Mouse (Mus musculus): ENCODE results near the gene Sdccag8. TPM values are rescaled to one million over a fixed set of nuclear protein-coding genes. Genes with fewer than 3 reads are reported as not detected.
"Not testable (repeated sequence)": the region's sequence is repeated elsewhere in the genome, so short reads cannot be mapped to it uniquely, and the experiment has no call there.

The Sdccag8 gene
- total RNA-seq, 1 experiment from 2014 or later: 49.2 TPM

GRCm38 (mm10) chr1:176930981-176931500 is 116.6 kb downstream of the Sdccag8 start:
- no peak for ATAC-seq (ENCODE audit: extremely low read depth, insufficient number of reproducible peaks, low FRiP score, poor library complexity, severe bottlenecking)

GRCm38 (mm10) chr1:176931511-176931910 is 117.1 kb downstream of the Sdccag8 start:
- no peak for ATAC-seq (ENCODE audit: extremely low read depth, insufficient number of reproducible peaks, low FRiP score, poor library complexity, severe bottlenecking)

GRCm38 (mm10) chr1:176932320-176932950 is 118.0 kb downstream of the Sdccag8 start:
- ATAC-seq (ENCODE audit: extremely low read depth, insufficient number of reproducible peaks, low FRiP score, poor library complexity, severe bottlenecking): no peak

GRCm38 (mm10) chr1:176933319-176933718 is 118.9 kb downstream of the Sdccag8 start:
- no peak for ATAC-seq (ENCODE audit: extremely low read depth, insufficient number of reproducible peaks, low FRiP score, poor library complexity, severe bottlenecking)

GRCm38 (mm10) chr1:176934043-176934762 is 119.7 kb downstream of the Sdccag8 start:
- no peak for ATAC-seq (ENCODE audit: extremely low read depth, insufficient number of reproducible peaks, low FRiP score, poor library complexity, severe bottlenecking)

- ATAC-seq (ENCODE audit: extremely low read depth, insufficient number of reproducible peaks, low FRiP score, poor library complexity, severe bottlenecking): no peak
These were observed 125.5 kb downstream of the Sdccag8 start for GRCm38 (mm10) chr1:176939901-176940341.

GRCm38 (mm10) chr1:176941286-176941990 is 127.0 kb downstream of the Sdccag8 start:
- not testable (repeated sequence) for ATAC-seq (ENCODE audit: extremely low read depth, insufficient number of reproducible peaks, low FRiP score, poor library complexity, severe bottlenecking)

- no peak for ATAC-seq (ENCODE audit: extremely low read depth, insufficient number of reproducible peaks, low FRiP score, poor library complexity, severe bottlenecking)
These were observed 128.7 kb downstream of the Sdccag8 start for GRCm38 (mm10) chr1:176943126-176943525.

GRCm38 (mm10) chr1:176943987-176944386 is 129.5 kb downstream of the Sdccag8 start:
- ATAC-seq (ENCODE audit: extremely low read depth, insufficient number of reproducible peaks, low FRiP score, poor library complexity, severe bottlenecking): no peak

GRCm38 (mm10) chr1:176944458-176945174 is 130.2 kb downstream of the Sdccag8 start:
- ATAC-seq (ENCODE audit: extremely low read depth, insufficient number of reproducible peaks, low FRiP score, poor library complexity, severe bottlenecking): no peak

GRCm38 (mm10) chr1:176945175-176945540 is 130.7 kb downstream of the Sdccag8 start:
- ATAC-seq (ENCODE audit: extremely low read depth, insufficient number of reproducible peaks, low FRiP score, poor library complexity, severe bottlenecking): no peak

- no peak for ATAC-seq (ENCODE audit: extremely low read depth, insufficient number of reproducible peaks, low FRiP score, poor library complexity, severe bottlenecking)
These were observed 131.8 kb downstream of the Sdccag8 start for GRCm38 (mm10) chr1:176946031-176946795.

- 0 out of 2 replicates have a peak, but pooled peaks have one; percentile 23 for ATAC-seq (ENCODE audit: extremely low read depth, insufficient number of reproducible peaks, low FRiP score, poor library complexity, severe bottlenecking)
These were observed 132.3 kb downstream of the Sdccag8 start for GRCm38 (mm10) chr1:176946796-176947181.

GRCm38 (mm10) chr1:176948861-176949260 is 134.4 kb downstream of the Sdccag8 start:
- ATAC-seq (ENCODE audit: extremely low read depth, insufficient number of reproducible peaks, low FRiP score, poor library complexity, severe bottlenecking): no peak

GRCm38 (mm10) chr1:176949320-176949719 is 134.9 kb downstream of the Sdccag8 start:
- ATAC-seq (ENCODE audit: extremely low read depth, insufficient number of reproducible peaks, low FRiP score, poor library complexity, severe bottlenecking): no peak

- ATAC-seq (ENCODE audit: extremely low read depth, insufficient number of reproducible peaks, low FRiP score, poor library complexity, severe bottlenecking): no peak
These were observed 135.6 kb downstream of the Sdccag8 start for GRCm38 (mm10) chr1:176950061-176950460.

GRCm38 (mm10) chr1:176951836-176952235 is 137.4 kb downstream of the Sdccag8 start:
- ATAC-seq (ENCODE audit: extremely low read depth, insufficient number of reproducible peaks, low FRiP score, poor library complexity, severe bottlenecking): no peak

GRCm38 (mm10) chr1:176958311-176958710 is 143.9 kb downstream of the Sdccag8 start:
- ATAC-seq (ENCODE audit: extremely low read depth, insufficient number of reproducible peaks, low FRiP score, poor library complexity, severe bottlenecking): no peak

Measured in neutrophil, adult 5-6 weeks (primary cell).